Mouse (Mus musculus) liver, embryonic 16.5 days (tissue): ENCODE measurements around the gene Myt1l. TPM values are rescaled to one million over a fixed set of nuclear protein-coding genes. Genes with fewer than 3 reads are reported as not detected.

Experiments
- ATAC-seq: fragments of 200-750 bp; cut with Nextera tagmentation; 2 replicates; pipeline ENCODE4 v1.8.0; 2017; ENCODE audit warnings: low read depth, mild to moderate bottlenecking, moderate number of reproducible peaks, moderate library complexity
- H3K27ac ChIP-seq: fragments of 300-500 bp; sonication (generic); 2 replicates; pipeline ENCODE4 v1.5.1; 2014; ENCODE audit warnings: mild to moderate bottlenecking, low read length
- H3K27me3 ChIP-seq: fragments of 300-500 bp; sonication (generic); 2 replicates; pipeline ENCODE4 v1.6.1; 2014; ENCODE audit warnings: low read depth, low read length, mixed read lengths; ENCODE audit not compliant: control insufficient read depth, insufficient read depth
- H3K36me3 ChIP-seq: fragments of 300-500 bp; sonication (generic); 2 replicates; pipeline ENCODE4 v1.6.1; 2014; ENCODE audit warnings: mild to moderate bottlenecking; ENCODE audit not compliant: control insufficient read depth, insufficient read depth
- H3K4me1 ChIP-seq: fragments of 300-500 bp; sonication (generic); 2 replicates; pipeline ENCODE4 v1.6.1; 2014; ENCODE audit warnings: low read depth, low read length, mixed read lengths; ENCODE audit not compliant: control insufficient read depth
- H3K4me2 ChIP-seq: fragments of 300-500 bp; sonication (generic); 2 replicates; pipeline ENCODE4 v1.6.1; 2014; ENCODE audit warnings: low read depth, low read length, mixed read lengths
- H3K4me3 ChIP-seq: fragments of 300-500 bp; sonication (generic); 2 replicates; pipeline ENCODE4 v1.5.1; 2014; ENCODE audit warnings: low read depth, mild to moderate bottlenecking, low read length
- H3K9ac ChIP-seq: fragments of 300-500 bp; sonication (generic); 2 replicates; pipeline ENCODE4 v1.6.1; 2014; ENCODE audit warnings: low read depth, low read length
- H3K9me3 ChIP-seq: fragments of 300-500 bp; sonication (generic); replicated peaks from 2 replicates; pipeline ENCODE4 v1.6.1; 2016; ENCODE audit warnings: low read length; ENCODE audit not compliant: control insufficient read depth
- WGBS: fragments of 180-500 bp; shearing (Covaris S2); extraction: QIAGEN DNeasy Blood & Tissue Kit; methylation state at CpG from one replicate; pipeline ENCODE4 v1.1.7; 2014; ENCODE audit not compliant: insufficient replicate concordance; 5-methylcytosine and 5-hydroxymethylcytosine counted together
- polyA plus RNA-seq: library from polyadenylated mRNA; unstranded; fragments of >200 nt; fragmentation: Nextera tagmentation; extraction: Ambion mirVana; gene quantifications from 2 replicates; pipeline ENCODE4 v1.2.1, GENCODE M21; 2015

Myt1l gene
- polyA plus RNA-seq, 1 experiment from 2014 or later, result 0.07 TPM

- H3K36me3 ChIP-seq, result no peaks in the 10 kb centered on the region
- H3K27me3 ChIP-seq, result no peaks in the 10 kb centered on the region
- H3K27ac ChIP-seq, result no peak overlapping the region
- no peak overlapping the region for H3K9ac ChIP-seq
- H3K9me3 ChIP-seq, result no peaks in the 10 kb centered on the region
- H3K4me1 ChIP-seq, result no peaks in the 10 kb centered on the region
- WGBS, result 48% methylated on average over 8 of the region's 8 CpGs
- H3K4me3 ChIP-seq, result no peak overlapping the region
- H3K4me2 ChIP-seq, result no peak overlapping the region
- no peak for ATAC-seq
These were observed 175.4 kb downstream of the Myt1l start for GRCm38 (mm10) chr12:29703541-29703940.

DNA sequence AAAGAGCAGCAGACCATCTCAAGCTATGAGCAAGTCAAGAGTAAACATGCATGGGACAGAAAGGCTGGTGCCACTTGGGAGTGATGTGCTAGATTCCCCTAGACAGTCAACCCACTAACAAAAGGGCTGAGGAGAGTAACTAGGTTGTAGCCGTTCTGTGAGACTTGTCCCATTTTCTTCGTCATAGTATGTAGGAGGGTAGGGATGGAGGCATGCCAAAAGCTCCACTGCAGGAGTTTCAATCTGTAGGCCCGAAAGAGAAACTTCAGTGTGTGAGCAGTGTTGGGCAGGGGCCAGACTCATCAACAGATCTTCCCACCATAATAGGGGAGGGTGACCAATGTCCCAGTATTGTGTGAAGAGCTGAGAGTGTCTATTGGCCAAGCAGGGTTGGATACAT is 178.9 kb downstream of the Myt1l start:
- H3K27ac ChIP-seq, result no peak overlapping the region
- H3K4me3 ChIP-seq, result no peak overlapping the region
- H3K27me3 ChIP-seq, result no peaks in the 10 kb centered on the region
- H3K4me1 ChIP-seq, result no peaks in the 10 kb centered on the region
- no peak overlapping the region for H3K9ac ChIP-seq
- ATAC-seq, result no peak
- no peaks in the 10 kb centered on the region for H3K36me3 ChIP-seq
- H3K9me3 ChIP-seq, result no peaks in the 10 kb centered on the region
- no peak overlapping the region for H3K4me2 ChIP-seq
- WGBS, result 61% methylated on average over 3 of the region's 3 CpGs

DNA sequence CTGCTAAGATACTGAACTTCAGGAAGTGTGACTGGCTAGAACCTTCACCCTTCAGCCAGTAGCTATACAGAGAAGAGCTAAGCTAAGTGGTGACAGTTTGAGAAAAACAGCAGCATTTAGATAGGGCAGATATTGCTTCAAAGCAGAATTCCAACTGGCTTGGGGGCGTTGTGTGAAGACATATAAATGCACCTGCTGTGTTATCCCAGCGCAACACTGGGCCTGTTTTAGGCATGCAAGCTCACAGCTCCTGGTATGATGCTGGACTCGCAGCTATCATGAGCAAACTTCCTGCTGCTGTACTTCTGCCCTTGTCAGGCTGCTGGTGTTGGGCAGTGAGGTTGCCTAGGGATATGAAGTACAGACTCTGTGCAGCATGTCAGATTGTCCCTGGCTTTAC is 180.0 kb downstream of the Myt1l start:
- no peak for ATAC-seq
- Histone ChIP-seq H3K4me2 (no peak overlapping the region), H3K4me3 (no peak overlapping the region), H3K9me3 (no peaks in the 10 kb centered on the region), H3K9ac (no peak overlapping the region), H3K36me3 (no peaks in the 10 kb centered on the region), H3K27ac (no peak overlapping the region), H3K27me3 (no peaks in the 10 kb centered on the region), H3K4me1 (no peaks in the 10 kb centered on the region)
- WGBS, result 38% methylated on average over 3 of the region's 3 CpGs

GRCm38 (mm10) chr12:29712795-29713721 is 184.9 kb downstream of the Myt1l start:
- no peak overlapping the region for H3K27ac ChIP-seq
- H3K4me2 ChIP-seq, result no peak overlapping the region
- H3K4me1 ChIP-seq, result no peaks in the 10 kb centered on the region
- H3K4me3 ChIP-seq, result no peak overlapping the region
- H3K9ac ChIP-seq, result no peak overlapping the region
- no peaks in the 10 kb centered on the region for H3K36me3 ChIP-seq
- WGBS, result 66% methylated on average over 15 of the region's 15 CpGs
- H3K27me3 ChIP-seq, result no peaks in the 10 kb centered on the region
- no peak for ATAC-seq
- H3K9me3 ChIP-seq, result no peaks in the 10 kb centered on the region

- ATAC-seq, result no peak
- H3K4me3 ChIP-seq, result no peak overlapping the region
These were observed 195.6 kb downstream of the Myt1l start for GRCm38 (mm10) chr12:29723722-29724338.

DNA sequence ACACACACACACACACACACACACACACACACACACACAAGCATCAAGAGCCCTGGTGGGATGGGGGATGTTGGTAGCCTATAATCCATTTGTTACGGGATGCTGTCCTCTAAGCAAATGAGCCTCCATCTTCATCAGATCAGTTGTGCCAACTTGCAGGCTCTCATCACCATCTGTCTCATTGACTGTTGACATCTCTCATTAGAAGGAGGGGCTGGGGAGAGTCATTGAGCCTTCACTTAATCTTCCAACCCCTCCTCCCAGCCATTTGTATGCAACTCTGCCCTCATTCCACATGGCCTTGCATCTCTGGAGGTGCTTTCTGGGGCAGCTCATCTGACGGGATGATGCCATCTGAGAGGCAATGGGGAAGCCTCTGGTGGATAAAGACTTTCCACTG is 200.1 kb downstream of the Myt1l start:
- Histone ChIP-seq H3K4me3 (no peak overlapping the region), H3K9me3 (no peaks in the 10 kb centered on the region), H3K4me2 (no peak overlapping the region), H3K9ac (no peak overlapping the region), H3K27me3 (no peaks in the 10 kb centered on the region), H3K36me3 (no peaks in the 10 kb centered on the region), H3K4me1 (no peaks in the 10 kb centered on the region), H3K27ac (no peak overlapping the region)
- WGBS, result 52% methylated on average over 2 of the region's 2 CpGs
- no peak for ATAC-seq

More at GRCm38 (mm10) chr12:29723722-29724338, 195.6 kb downstream of the Myt1l start:
- 68% methylated on average over 17 of the region's 17 CpGs for WGBS
- Histone ChIP-seq H3K27ac (no peak overlapping the region), H3K36me3 (no peaks in the 10 kb centered on the region), H3K9ac (no peak overlapping the region), H3K27me3 (no peaks in the 10 kb centered on the region), H3K4me1 (no peaks in the 10 kb centered on the region), H3K4me2 (no peak overlapping the region), H3K9me3 (no peaks in the 10 kb centered on the region)

DNA sequence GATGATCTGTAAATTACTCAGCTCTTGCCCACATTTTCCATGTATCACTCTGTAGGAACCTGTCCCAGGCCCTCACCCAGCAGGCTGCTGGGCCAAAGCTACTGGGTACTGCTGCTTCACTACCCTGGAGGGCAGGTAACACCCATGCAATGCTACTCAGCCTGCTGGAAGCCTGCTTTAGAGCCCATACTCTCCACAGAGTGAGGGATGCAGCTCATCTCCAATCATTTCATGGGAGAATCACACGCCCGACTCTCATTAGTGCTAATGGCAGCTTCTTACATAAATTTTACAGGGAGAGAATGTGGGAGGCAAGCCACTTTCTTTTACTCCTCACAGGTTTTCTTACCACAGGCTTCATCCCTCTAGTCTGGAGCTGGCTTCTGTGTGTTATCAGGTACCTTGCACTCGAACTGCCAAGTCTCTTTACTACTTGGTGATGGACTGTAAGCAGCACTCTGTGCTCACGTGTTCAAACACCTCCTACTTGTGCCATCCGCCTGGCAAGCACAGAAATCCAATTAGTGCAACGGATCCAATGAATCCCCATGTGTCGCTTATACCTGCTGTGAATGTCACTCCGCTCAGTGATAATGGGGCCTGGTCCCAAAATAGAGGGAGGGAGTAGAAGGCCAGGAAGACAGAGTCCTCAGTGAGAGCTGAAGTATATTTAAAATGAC is 212.3 kb downstream of the Myt1l start:
- Histone ChIP-seq H3K4me2 (no peak overlapping the region), H3K9me3 (no peaks in the 10 kb centered on the region), H3K27ac (no peak overlapping the region), H3K4me3 (no peak overlapping the region), H3K4me1 (no peaks in the 10 kb centered on the region), H3K36me3 (no peaks in the 10 kb centered on the region), H3K27me3 (no peaks in the 10 kb centered on the region), H3K9ac (no peak overlapping the region)
- no peak for ATAC-seq
- 61% methylated on average over 8 of the region's 8 CpGs for WGBS

- H3K4me1 ChIP-seq, result no peaks in the 10 kb centered on the region
- no peak overlapping the region for H3K27ac ChIP-seq
- ATAC-seq, result no peak
- H3K9ac ChIP-seq, result no peak overlapping the region
- no peaks in the 10 kb centered on the region for H3K36me3 ChIP-seq
- 70% methylated on average over 6 of the region's 6 CpGs for whole genome bisulfite sequencing
- H3K9me3 ChIP-seq, result no peaks in the 10 kb centered on the region
- no peak overlapping the region for H3K4me3 ChIP-seq
- no peaks in the 10 kb centered on the region for H3K27me3 ChIP-seq
- H3K4me2 ChIP-seq, result no peak overlapping the region
These were observed 213.0 kb downstream of the Myt1l start for GRCm38 (mm10) chr12:29741181-29741580.
